Mouse (Mus musculus): ENCODE measurements around the gene Sp140.
"Not testable (repeated sequence)": the region's sequence is repeated elsewhere in the genome, so short reads cannot be mapped to it uniquely, and the experiment has no call there.

Gene Sp140

DNA sequence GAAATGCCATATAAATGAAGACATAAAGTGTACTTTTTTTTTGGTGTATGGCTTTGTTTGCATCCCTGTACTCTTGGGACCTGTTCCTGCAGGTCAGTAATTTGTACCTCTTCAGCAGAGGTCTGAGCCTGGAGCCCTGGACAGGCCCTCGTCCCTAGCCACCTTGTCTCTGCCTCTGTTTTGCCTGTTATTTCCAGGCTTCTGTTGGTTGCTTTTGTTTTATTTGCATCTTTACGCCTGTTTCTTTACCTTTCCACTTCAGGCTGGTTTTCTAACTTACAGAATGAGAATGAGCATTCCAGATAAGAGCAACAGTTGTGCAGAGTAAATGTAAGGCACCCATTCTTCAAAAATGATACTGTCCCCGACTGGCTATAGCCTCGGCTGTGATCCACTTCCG, at the start of gene Sp140:
TSS of gene Sp140 (plus strand) at position 301 of the 400 bp plus-strand sequence.
- DNase-seq: not testable (repeated sequence)

DNA sequence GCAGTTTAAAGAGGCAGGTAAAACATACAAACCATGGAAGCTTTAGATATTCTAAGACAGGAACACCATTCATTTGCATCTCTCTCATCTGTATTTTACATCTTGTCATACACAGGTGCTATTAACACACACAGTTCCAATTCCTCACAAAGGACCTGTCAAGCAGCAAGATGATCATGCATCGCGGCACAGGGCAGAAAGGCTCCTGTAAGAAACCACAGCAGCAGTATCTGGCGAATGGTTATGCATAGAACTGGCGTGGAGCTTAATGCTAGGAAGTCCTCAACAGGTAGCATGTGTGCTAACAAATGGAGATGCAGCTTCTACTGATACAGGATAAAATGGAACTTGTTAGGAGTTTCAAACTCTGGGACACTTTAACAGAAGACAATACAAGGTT, 44.9 kb upstream of the Sp140 start:
- DNase-seq: peak; percentile 15

DNA sequence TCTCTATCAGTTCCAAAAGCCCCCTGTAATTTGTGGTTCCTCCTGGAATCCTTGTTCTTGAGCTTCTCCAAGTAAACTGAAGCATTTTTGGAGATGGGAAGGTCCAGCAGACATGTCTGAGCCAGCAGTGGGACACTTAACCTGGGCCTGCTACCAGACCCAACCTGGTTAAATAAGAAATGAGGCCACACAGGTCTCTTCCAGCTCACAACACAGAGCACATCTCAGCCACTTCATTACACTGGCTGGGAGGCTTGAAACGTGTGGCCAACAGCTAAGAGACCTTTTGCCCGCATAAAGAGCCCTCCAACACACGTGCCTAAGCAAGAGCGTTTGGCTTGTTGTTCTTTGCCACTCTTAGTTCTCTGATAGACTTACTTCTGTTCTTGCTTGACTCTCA, 26.6 kb upstream of the Sp140 start:
- not testable (repeated sequence) for DNase-seq

DNA sequence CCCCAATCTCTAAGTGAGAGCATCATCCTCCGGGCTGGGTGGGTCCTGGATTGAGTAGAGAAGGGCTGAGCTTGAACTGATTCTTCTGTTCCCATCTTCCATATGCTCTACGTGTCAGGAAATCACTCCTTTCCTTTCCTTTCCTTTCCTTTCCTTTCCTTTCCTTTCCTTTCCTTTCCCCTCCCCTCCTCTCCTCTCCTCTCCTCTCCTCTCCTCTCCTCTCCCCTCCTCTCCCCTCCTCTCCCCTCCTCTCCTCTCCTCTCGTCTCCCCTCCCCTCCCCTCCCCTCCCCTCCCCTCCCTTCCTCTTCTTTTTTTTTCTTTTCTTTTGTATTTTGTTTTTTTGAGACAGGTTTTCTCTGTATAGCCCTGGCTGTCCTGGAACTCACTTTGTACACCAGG, 24.8 kb upstream of the Sp140 start, which contains the start of gene G530012D18Rik:
TSS of gene G530012D18Rik (plus strand) at position 301 of the 400 bp plus-strand sequence.
- DNase-seq: not testable (repeated sequence)

DNA sequence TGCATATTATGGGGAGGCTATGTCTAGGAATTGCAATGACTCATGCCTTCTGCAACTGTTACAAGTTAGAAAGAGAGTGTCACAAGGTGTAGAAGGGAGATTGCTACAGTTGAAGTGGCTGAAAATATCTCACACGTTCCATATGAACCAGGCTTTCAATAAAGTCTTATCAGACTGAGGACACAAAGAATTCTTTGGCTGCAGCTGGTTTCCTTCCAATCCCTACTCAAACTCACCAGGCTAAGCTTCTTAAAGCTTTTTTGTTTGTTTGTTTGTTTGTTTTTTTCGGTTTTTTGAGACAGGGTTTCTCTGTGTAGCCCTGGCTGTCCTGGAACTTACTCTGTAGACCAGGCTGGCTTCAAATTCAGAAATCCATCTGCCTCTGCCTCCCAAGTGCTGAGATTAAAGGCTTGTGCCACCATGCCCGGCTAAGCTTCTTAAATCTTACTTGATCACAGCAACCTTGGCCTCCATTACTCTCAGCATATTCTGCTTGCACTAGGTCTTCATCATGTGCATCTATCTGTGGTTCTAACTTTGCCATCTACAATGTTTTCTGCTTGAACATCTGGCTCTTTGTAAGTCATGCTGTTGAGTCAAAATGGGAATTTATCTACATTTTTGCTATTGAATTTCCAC, 21.7 kb upstream of the Sp140 start:
- not testable (repeated sequence) for DNase-seq

DNA sequence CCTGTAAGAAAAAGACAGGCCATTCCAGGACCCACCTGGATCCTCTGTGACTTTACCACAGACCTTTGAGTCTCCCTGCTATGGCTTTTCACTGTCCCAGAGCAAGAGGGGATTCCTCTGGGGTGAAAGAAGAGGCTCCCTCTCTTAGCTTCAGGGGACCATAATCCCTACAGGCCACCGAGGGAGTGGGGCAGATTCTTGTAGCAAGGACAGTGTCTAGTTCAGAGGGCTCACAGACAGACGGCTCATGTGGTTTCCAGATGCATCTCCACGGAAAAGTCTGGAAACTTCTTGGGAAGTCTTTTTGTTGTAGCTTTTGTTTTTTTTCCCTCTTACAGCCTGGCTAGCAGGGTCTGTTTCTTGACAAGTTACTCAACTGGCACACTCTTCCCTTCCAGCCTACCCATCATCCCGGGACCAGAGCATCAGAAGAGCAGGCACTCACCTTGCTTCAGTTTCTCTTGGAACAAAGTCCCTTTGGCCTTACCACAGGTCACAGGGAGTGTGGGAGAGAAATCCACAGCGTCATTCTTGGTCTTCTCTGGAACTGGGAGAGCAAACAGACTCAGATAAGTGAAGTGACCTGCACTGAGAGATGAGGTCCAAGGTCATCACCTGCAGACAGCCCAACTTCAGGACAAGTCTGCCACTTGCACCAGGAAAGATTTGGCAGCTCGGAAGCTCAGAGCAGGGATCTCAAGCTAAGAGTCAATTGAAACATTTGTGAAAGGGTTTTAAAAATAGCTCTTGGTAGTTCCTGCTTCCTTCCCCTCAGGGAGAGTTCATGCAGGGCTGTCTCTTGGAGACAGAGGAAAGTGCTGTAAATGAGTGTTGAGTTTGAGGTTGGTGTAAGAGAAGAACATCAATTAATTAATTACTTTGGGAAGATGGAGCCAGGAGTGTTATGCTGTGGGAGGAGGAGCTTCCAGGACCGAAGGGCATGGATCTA, 20.7 kb upstream of the Sp140 start:
- DNase-seq: not testable (repeated sequence)

DNA sequence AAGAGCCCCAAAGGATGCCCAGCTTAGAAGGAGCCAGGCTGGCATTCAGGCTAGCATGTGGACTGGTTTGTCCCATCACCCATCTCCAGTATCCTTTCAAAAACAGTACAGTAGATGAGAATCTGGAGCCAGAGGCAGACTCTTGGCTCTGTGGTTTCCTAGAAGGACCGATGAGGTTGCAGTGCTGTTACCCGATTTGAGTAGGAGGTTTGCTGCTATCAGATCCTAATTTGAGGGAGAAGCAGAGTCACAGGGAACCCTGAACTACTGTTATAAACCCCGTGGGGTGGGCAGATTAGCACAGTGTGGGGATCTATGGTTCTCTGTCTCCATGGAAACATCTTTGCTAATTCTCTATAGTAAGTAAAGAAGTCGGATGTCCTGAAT, 20.0 kb upstream of the Sp140 start:
- not testable (repeated sequence) for DNase-seq

DNA sequence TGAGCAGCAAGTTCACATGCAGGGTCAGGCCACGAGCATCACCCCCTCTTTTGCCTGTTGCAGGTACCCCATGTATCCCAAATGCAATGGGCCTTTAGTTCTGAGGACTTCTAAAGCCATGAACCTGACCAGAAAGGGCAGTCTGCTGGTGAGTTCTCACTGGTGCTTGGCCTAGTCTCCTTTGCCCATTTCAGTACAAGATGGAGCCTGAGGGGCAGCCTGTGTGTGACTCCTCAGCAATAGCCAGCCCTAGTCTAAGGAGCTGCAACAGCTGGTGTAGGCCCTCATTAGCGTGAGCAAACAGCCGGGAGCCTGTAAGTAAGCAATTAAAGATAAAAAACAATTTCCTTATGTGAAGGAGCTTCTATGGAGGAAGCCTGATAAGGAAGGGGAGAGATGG, 19.6 kb upstream of the Sp140 start:
- not testable (repeated sequence) for DNase-seq

DNA sequence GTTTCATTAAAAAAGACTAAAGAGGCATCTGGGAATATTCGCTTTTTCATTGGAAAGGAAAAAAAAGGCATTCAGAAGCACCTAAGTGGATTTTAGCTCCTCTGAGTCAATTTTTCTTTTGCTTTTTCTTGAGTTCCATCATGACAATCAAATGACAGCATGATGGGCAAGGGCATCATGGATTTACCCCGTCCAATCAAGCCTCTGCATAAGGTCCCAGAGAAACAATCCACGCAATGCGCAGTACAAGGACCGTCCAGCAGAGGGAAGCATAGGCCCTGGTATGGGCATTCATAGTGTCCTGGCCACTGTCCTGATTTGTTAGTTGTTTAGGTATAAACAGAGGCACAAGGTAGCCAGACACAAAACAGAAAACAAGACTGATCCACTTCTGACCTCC, 18.7 kb upstream of the Sp140 start:
- DNase-seq: not testable (repeated sequence)

DNA sequence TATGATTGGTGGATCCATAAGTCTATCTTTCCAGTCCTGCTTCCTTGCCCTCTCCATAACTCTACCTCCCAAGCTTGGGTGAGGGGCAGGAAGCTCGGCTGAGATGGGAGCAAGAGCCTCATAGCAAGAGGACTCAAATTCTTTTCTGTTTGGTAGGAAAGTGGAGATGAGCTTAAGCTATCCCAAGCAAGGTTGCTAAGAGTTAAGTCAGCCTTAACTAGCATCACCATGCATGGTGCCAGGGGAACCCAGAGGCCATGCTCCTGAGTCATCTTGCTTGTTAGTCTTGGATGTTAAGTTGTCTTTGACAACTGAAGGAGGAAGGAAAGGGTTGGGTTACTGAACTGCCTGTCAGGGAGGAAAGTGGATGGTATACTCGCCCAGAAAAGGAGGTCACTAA, 11.5 kb upstream of the Sp140 start:
- DNase-seq: not testable (repeated sequence)

DNA sequence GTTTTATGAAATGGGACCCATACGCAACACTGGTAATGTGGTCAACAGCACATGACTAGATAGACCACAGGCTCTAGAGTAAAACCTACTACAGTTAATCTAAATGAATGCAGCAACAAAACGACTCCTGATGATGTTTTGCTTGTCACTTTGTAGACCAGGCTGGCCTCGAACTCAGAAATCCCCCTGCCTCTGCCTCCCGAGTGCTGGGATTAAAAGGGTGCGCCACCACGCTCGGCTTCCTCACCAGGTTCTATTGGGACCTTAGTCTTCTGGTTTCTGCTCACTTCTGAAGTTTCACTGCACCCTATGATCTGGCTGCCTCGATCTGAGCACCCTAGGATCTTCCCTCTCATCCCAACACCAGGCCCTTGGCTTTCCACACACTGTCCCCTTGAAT, 7.7 kb upstream of the Sp140 start:
- not testable (repeated sequence) for DNase-seq

DNA sequence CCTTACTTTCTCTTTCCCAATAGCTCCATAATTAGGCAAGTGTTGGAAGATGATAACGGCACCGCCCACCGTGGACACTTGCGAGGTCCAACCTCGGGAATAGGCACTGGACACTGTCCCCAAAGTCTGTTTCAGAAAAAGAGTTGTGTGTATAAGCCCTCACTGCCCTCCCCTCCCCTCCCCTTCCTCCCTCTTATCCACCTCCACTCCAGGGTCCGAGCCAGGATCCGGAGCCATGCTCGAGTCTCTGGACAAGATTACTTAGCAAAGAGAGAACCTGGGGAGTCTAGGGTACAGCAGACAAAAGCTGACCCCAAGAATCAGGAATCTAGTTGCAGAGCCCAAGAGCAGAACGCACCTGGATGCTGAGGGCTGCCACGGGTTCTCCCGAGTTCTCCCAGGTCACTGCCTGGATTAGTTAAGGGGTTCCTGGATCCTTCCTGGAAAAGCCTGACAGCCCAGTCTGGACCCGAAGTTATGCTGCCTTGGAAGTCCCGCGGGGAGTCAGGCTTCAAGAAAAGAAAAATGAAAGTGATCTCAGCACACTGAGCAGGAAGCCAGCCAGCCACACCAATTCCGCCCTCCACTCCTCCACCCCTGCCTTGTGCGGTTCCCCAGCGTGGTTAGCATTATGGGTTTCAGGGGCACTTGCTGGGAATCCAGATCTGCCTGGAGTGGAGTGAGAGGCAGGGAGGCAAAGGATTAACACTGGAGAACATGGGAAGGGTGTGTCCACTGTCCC, 1.7 kb upstream of the Sp140 start, which contains the start of gene Sp110:
TSS of gene Sp110 (minus strand) at position 547 of the 742 bp plus-strand sequence.
- not testable (repeated sequence) for DNase-seq

DNA sequence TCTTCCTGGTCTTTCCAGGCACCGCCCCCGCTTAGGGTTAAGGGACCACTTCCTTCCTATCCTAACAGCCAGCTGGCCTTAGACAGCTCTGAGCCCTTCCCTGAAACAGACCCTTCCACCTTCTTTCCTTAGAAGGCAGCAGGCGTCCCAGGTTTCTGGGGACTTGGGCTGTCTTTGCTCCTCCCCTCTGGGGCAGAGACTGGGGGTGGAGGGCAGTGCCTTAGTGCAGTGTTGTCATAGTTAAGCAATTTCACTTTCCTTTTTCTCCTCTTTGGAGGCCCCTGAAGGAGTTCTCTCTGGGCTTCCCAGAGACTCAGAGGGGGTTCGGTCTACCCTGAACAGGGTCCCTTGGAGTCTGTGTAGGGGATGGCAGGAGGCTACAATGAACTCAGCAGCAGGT, 616 bp downstream of the Sp140 start:
- DNase-seq: not testable (repeated sequence)

DNA sequence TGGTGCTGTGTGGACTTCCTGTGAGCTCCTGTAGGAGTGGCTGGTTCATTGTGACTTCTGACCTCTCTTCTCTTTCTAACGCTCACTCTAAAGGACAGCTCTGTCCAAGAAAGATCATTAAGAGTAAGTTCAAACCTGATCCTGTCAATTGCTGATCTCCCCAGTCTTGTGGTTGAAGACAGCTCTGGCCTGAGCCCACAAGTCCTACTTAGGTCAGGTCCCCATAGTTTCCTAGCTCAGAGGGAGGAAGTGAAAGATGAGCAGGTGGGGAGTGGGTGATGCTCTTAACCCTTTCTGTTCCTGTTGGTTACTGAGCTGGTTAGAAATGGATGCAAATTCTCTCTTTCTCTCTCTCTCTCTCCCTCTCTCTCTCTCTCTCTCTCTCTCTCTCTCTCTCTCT, 4.2 kb downstream of the Sp140 start:
- not testable (repeated sequence) for DNase-seq

DNA sequence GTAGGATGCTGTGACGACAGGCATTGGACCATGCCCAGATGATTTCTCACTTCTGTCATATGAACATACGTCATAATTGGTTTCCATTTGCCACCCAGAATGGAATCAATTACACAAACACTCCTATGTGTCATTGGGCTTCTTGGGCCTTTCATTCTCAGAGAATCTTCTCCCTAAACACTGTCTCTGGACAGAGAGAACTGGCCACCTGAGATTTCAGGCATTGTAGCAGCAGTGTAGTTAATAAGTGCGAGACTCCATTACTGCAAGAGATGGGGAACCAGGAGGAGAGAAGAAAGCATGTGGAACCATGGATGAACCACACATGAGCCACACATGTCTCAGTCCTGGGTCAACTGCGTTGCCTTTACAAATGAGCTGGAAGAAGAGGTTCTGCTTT, 8.2 kb downstream of the Sp140 start:
- not testable (repeated sequence) for DNase-seq

DNA sequence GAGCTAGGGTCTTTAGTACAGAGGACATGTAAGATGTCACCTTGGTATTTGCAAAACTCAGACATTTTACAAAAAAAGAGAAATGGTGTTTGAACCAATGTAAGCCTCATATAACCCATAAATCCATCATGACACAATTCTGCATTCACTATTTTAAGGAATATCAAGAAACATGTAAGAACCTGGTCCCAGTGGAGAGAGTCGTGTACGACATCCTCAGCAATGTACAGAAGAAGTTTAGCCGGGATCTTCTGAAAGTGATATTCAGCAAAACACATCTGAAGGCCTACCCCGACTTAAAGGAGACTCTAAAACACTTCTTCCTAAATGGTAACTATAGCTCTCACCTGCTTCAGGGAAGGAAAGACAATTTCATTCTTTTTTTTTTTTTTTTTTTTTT, 10.4 kb downstream of the Sp140 start:
- DNase-seq: not testable (repeated sequence)

DNA sequence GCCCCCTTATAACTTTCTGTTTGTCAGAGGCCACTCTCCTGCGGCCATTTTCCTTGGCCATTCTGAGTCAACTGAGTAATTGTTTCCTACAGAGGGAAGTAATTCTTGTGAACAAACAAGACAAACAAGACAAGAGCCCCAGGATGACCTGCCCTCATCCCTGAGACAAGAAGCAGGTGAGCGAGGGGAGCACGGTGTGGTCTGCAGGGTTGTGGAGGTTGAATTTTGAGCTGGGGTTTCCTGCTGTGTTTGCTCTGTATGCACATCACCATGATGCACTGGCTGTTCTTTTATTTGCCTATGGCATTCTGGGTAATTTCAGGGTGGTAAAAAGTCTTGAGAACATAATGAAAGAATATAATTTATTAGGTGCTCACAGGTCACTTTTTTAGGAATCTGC, 14.9 kb downstream of the Sp140 start:
- DNase-seq: not testable (repeated sequence)

DNA sequence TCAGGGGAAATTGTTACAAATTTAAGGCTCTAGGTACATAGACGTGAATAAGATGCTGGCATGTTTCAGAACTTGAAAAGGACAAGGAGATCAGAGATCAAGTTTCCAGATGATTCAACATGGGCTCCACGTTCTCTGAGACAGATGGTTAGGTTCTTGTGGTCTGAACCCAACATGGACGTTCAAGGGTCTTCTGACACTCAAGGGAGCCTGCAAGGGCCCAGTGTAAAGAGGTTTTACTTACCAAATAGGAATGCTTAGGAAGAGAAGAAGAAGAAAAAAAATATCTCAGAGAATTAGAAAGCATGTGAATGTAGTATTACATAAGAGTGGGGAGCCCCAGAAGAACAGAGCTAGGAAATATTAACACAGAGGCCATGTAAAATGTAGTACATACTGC, 15.6 kb downstream of the Sp140 start:
- DNase-seq: not testable (repeated sequence)

DNA sequence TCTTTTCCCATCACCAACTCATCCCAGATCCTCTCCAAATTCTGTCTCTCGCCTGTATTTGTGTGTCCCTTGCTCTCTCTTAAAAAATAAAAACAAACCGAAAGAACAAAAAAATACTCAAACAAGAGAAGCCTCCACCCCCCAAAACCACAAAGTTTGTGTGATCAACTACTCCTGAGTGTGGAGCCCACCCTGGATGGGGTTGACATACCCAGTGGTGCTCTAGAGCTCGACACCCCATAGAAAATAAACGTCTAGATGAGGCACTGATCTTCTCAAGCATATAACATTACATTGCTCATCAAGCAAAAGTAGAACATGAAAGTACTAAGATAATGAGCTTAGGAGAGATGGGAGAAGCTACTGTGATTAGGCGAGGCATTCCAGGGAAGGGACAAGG, 17.0 kb downstream of the Sp140 start:
- not testable (repeated sequence) for DNase-seq

DNA sequence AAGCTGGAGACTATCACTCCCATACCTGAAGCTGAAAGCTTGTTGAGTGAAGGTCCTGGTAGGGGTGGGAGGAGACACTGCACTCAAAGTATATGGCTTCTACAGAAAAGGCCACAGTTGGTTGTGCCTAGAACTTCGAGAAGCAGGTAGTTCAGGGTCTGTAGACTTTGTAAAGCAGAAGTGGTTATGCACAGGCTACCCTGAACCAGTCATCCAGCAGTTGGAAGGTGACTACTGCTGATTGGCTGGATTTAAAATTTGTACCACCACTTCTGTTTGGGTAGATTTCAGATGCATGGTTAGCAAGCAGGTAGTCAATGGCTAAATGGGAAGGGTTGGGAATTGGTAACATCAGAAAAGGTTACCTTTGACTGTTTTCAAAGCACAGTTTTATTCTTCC, 18.5 kb downstream of the Sp140 start:
- not testable (repeated sequence) for DNase-seq

DNA sequence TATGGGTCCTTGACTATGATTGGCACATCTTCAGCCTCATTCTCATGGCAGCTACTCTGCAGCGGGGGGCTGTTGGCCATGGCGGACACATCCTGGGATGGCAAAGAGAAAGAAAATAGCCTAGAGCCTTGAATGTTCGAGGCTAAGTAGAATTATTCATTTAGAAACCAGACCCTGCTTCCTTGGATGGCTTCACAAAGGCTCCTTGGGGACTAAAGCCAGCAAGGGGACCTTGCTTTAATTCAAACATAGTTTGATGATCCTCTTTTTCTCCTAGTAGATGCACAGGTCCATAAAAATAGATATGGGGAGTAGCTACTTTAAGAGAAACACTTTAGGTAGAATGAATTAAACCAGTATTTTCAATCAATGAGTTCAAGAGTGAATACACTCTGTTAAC, 36.8 kb downstream of the Sp140 start:
- not testable (repeated sequence) for DNase-seq

DNA sequence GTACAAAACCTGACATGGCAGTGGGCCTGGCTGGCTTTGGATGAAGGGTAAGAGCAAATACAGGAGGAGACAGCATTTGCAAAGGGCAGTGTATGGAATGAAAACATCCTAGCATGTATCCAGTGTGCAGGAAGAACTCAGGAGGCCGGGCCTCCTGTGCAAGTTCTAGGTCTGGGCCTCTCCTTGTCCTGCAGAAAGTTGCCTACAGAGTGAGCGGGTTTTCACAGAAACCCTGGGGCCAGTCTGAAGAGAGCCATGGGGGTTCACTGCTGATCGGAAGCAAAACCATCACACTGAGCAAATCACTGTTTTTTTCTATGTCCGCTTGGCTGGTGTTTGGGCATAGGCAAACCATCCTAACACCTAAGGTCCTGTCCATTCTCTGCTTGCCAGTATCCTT, 38.0 kb downstream of the Sp140 start:
- not testable (repeated sequence) for DNase-seq

DNA sequence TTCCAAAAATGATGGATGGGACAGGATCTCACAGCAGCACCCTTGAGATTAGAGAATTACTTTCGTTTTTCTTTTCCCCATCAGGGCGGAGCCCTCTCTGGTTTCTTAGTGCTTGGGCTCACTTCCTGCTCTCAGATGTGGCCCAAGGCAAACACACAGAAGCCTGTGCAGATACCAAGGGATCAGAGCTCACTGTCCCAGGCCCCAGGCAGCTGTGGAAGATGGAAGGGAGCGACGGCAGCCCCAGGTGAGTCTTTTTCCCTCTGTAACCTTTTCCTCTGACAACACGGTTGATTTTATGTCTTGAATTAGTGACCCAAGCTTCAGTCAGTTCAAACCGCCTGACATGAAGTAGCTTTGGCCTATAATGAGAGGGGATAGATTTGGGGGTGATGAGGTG, 49.7 kb downstream of the Sp140 start, which contains the start of gene Sp100:
TSS of gene Sp100 (plus strand) at position 108 of the 400 bp plus-strand sequence.
- not testable (repeated sequence) for DNase-seq

Data from cerebellum, adult 11-12 months (tissue).